Mouse (Mus musculus) kidney, embryonic 14.5 days (tissue): ENCODE data around the gene Nemp1. TPM values are rescaled to one million over a fixed set of nuclear protein-coding genes. Genes with fewer than 3 reads are reported as not detected.
A peak's percentile ranks its signal among the peaks of the same experiment; 100 is the strongest.

Experiments
- ATAC-seq: fragments of 200-750 bp; cut with Nextera tagmentation; 2 replicates; pipeline ENCODE4 v1.8.0; 2017; ENCODE audit warnings: moderate number of reproducible peaks, mild to moderate bottlenecking, moderate TSS enrichment, moderate library complexity; ENCODE audit not compliant: low FRiP score, low TSS enrichment
- H3K27ac ChIP-seq: fragments of 300-500 bp; sonication (generic); 2 replicates; pipeline ENCODE4 v1.5.1; 2014; ENCODE audit warnings: low read depth, mild to moderate bottlenecking, low read length, moderate library complexity, mixed read lengths
- H3K27me3 ChIP-seq: fragments of 300-500 bp; sonication (generic); 2 replicates; pipeline ENCODE4 v1.6.1; 2014; ENCODE audit warnings: mild to moderate bottlenecking, low read length; ENCODE audit not compliant: control insufficient read depth, insufficient read depth
- H3K36me3 ChIP-seq: fragments of 300-500 bp; sonication (generic); 2 replicates; pipeline ENCODE4 v1.6.1; 2014; ENCODE audit warnings: low read length, mixed read lengths; ENCODE audit not compliant: control insufficient read depth, insufficient read depth
- H3K4me1 ChIP-seq: fragments of 300-500 bp; sonication (generic); 2 replicates; pipeline ENCODE4 v1.6.1; 2014; ENCODE audit warnings: low read length, mixed read lengths; ENCODE audit not compliant: control insufficient read depth, insufficient read depth
- H3K4me2 ChIP-seq: fragments of 300-500 bp; sonication (generic); replicated peaks from 2 replicates; pipeline ENCODE4 v1.6.1; 2014; ENCODE audit warnings: low read depth, mild to moderate bottlenecking, low read length
- H3K4me3 ChIP-seq: fragments of 300-500 bp; sonication (generic); 2 replicates; pipeline ENCODE4 v1.5.1; 2014; ENCODE audit warnings: mild to moderate bottlenecking, low read length
- H3K9ac ChIP-seq: fragments of 300-500 bp; sonication (generic); 2 replicates; pipeline ENCODE4 v1.6.1; 2014; ENCODE audit warnings: low read depth, mild to moderate bottlenecking, low read length, moderate library complexity
- H3K9me3 ChIP-seq: fragments of 300-500 bp; sonication (generic); 2 replicates; pipeline ENCODE4 v1.6.1; 2016; ENCODE audit warnings: low read length; ENCODE audit not compliant: control insufficient read depth
- whole genome bisulfite sequencing: fragments of 180-500 bp; shearing (Covaris S2); extraction: QIAGEN DNeasy Blood & Tissue Kit; methylation state at CpG from one replicate; pipeline ENCODE4 v1.1.7; 2014; 5-methylcytosine and 5-hydroxymethylcytosine counted together
- polyA plus RNA-seq: library from polyadenylated mRNA; unstranded; fragments of >200 nt; fragmentation: Nextera tagmentation; extraction: Ambion mirVana; gene quantifications from 2 replicates; pipeline ENCODE4 v1.2.1, GENCODE M21; 2014

Gene Nemp1
- polyA plus RNA-seq, 1 experiment from 2014 or later = 12.4 TPM

GRCm38 (mm10) chr10:127668093-127669050 is 1.7 kb downstream of the Nemp1 start, which contains the start of gene Nab2:
TSS of gene Nab2 (minus strand) at chr10:127668568.
- peaks cover 17% of the 10 kb centered on the region for H3K36me3 ChIP-seq
- no peaks in the 10 kb centered on the region for H3K27me3 ChIP-seq
- no peaks in the 10 kb centered on the region for H3K9me3 ChIP-seq
- H3K9ac ChIP-seq = peak within 1 kb of the TSS; percentile 77
- H3K27ac ChIP-seq = peak within 1 kb of the TSS; percentile 99
- peak; percentile 8; the same call in 1 of the 2 replicates for ATAC-seq
- H3K4me2 ChIP-seq = peak within 1 kb of the TSS; percentile 65
- H3K4me3 ChIP-seq = peak within 1 kb of the TSS; percentile 60
- WGBS = 2% methylated on average over 39 of the region's 40 CpGs
- H3K4me1 ChIP-seq = peaks cover 41% of the 10 kb centered on the region

DNA sequence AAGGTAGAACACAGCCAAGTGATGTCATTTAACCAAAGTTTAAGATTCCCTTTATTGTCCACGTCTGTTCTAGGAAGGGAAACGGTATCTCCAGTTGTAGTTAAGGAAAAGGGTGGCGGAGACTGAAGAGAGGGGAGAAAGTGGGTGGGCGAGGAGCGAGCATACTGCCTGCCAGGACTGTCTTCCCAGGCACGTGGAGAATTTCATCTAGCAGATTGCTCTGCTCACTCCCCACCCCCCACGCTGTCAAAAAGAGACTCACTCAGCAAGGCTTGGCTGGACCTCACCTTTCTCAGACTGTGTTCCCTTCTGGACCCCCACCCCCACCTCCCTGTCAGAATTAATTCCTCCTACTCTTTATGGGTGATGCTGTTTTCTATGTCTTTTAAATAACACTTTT is 2.5 kb downstream of the Nemp1 start:
- no peak for ATAC-seq
- Histone ChIP-seq H3K4me2 (peak overlapping the region; percentile 65), H3K9ac (no peak overlapping the region), H3K27ac (peak overlapping the region; percentile 99), H3K4me1 (peaks cover 34% of the 10 kb centered on the region), H3K27me3 (no peaks in the 10 kb centered on the region), H3K4me3 (peak overlapping the region; percentile 60; the same call in 1 of the 2 replicates), H3K9me3 (no peaks in the 10 kb centered on the region), H3K36me3 (peaks cover 9% of the 10 kb centered on the region)
- WGBS = 12% methylated on average over 7 of the region's 7 CpGs

DNA sequence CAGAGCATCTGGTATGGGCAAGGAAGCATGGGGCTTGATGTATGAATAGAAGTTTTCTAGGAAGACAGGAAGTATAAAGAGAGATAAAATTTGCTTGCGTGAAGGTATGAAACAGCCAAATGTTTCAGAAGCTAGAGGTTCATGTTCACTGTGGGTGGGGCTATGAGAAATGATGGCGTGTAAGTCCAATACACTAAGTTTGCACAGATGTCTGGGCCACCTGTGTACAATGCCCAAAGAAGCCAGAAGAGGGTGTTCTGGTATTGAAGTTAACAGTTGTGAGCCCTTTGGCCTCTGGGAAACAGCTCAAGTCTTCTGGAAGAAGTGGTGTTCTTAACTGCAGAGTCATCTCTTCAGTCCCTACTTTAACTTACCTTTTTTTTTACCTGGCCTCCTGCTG is 3.5 kb downstream of the Nemp1 start:
- no peak overlapping the region for H3K9ac ChIP-seq
- WGBS = 88% methylated on average over 2 of the region's 2 CpGs
- peaks cover 24% of the 10 kb centered on the region for H3K4me1 ChIP-seq
- H3K27ac ChIP-seq = no peak overlapping the region
- no peak overlapping the region for H3K4me2 ChIP-seq
- H3K4me3 ChIP-seq = no peak overlapping the region
- H3K36me3 ChIP-seq = no peaks in the 10 kb centered on the region
- ATAC-seq = no peak
- no peaks in the 10 kb centered on the region for H3K27me3 ChIP-seq
- H3K9me3 ChIP-seq = no peaks in the 10 kb centered on the region

DNA sequence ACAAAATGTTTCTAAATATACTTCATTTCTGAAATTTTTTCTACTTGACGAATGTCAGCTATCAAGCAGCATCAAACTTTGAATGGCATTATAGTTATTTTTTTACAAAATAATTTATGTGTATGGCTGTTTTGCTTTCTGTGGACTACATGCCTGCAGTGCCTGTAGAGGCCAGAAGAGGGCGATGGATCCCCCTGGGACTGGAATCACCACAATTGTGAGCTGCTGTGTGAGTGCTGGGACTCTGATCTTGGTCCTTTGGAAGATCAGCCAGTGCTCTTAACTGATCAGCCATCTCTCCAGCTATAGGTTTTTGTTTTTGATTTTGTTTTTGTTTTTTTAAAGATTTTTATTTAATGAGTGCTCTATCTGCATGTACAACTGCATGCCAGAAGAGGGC is 4.6 kb downstream of the Nemp1 start:
- Histone ChIP-seq H3K36me3 (no peaks in the 10 kb centered on the region), H3K4me3 (no peak overlapping the region), H3K27ac (no peak overlapping the region), H3K9me3 (no peaks in the 10 kb centered on the region), H3K27me3 (no peaks in the 10 kb centered on the region), H3K4me2 (no peak overlapping the region), H3K9ac (no peak overlapping the region), H3K4me1 (peaks cover 20% of the 10 kb centered on the region)
- ATAC-seq = no peak
- WGBS = 44% methylated on average over 2 of the region's 2 CpGs

DNA sequence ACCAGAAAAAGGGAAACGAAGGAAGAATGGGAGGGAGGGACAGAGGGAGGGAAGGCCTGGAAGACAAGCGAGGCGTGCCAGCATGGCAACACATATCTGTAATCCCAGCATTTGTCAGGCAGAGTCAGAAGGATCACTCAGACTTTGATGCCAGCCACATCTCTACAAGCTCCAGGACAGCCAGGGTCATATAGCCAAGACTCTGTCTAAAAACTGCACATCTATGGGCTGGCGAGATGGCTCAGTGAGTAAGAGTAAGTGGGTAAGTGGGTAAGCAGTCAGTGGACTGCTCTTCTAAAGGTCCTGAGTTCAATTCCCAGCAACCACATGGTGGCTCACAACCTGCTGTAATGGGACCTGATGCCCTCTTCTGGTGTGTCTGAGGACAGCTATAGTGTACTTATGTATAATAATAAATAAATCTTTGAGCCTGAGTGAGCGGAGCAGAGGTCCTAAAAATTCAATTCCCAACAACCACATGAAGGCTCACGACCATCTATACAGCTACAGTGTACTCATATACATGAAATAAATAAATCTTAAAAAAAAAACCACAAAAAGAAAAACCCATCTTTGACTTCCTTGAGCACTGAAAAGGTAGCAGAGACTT is 7.5 kb downstream of the Nemp1 start:
- Histone ChIP-seq H3K9me3 (no peaks in the 10 kb centered on the region), H3K27me3 (no peaks in the 10 kb centered on the region), H3K4me1 (peaks cover 4% of the 10 kb centered on the region), H3K4me3 (no peak overlapping the region), H3K9ac (no peak overlapping the region), H3K27ac (no peak overlapping the region), H3K36me3 (no peaks in the 10 kb centered on the region), H3K4me2 (no peak overlapping the region)
- ATAC-seq = no peak
- WGBS = 92% methylated on average over 6 of the region's 6 CpGs

GRCm38 (mm10) chr10:127674794-127675522 is 8.3 kb downstream of the Nemp1 start:
- Histone ChIP-seq H3K9ac (no peak overlapping the region), H3K27me3 (no peaks in the 10 kb centered on the region), H3K4me2 (no peak overlapping the region), H3K9me3 (no peaks in the 10 kb centered on the region), H3K4me3 (no peak overlapping the region), H3K36me3 (no peaks in the 10 kb centered on the region), H3K27ac (no peak overlapping the region), H3K4me1 (0 out of 2 replicates have a peak, but pooled peaks cover 1% of the 10 kb centered on the region)
- 88% methylated on average over 8 of the region's 8 CpGs for WGBS
- ATAC-seq = no peak

DNA sequence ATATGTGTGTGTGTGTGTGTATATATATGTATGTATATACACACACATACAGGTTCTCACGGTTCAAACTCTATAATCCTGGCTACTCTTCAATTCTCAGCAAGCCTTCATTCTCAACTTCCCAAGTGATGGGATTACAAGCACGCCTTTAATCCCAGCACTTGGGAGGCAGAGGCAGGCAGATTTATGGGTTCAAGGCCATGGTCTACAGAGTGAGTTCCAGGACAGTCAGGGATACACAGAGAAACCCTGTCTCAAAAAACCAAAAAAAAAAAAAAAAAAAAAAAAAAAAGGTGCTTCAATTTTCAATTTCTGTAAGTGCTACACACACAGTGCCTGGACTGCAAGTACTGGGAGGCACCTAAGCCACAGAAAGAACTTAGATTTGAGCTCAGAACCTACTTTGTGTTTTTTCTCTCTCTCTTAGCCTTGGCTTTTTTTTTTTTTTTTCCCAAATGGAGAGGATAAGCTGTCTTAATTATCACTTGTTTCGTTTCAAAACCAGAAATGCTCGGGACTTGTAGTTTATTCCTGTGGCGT is 9.2 kb downstream of the Nemp1 start:
- 49% methylated on average over 5 of the region's 5 CpGs for WGBS
- Histone ChIP-seq H3K9ac (peak overlapping the region; percentile 52), H3K27ac (no peak overlapping the region), H3K4me2 (peak overlapping the region; percentile 53), H3K36me3 (no peaks in the 10 kb centered on the region), H3K4me3 (peak overlapping the region; percentile 42), H3K4me1 (no peaks in the 10 kb centered on the region), H3K27me3 (no peaks in the 10 kb centered on the region), H3K9me3 (no peaks in the 10 kb centered on the region)
- ATAC-seq = no peak

DNA sequence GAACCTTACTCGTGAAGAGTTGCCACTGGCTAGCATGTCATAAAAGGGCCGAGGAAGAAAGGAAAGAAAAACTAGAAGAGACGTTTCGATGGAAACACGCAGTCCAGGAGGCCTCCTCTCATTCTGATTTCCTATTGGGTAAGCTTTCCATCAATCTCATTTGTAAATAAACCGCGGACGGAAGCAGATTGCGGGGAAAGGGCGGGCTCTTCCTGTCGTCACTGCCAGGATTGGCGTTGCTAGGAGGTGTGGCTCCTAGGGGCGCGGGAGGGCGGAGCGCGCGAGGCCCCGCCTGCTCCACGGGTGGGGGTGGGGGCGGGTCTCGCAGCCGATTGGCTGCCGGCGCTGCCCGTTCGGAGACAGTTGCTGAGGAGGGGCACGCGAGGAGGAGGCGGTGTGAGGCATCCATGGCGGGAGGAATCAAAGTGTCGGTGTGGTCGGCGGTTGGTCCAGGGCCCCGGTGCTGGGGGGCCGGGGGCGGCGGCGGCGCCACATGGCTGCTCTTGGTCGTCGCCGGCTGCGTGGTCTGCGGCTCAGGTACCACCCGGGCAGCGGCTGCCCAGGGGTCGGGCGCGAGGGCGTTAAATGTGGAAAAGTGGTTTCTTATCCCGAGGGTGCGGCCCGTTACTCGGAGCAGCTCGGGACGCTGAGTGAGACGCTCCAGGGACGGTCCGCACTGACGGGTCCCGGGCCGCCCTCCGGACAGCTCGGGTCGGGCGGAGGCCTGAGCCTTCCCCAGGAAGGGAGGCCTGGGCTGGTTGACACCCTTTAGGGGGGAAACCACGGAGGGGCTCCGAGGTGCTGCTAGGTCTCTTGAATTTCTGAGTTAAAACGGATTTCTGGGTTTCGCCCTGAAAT is 10.2 kb downstream of the Nemp1 start:
- Histone ChIP-seq H3K36me3 (no peaks in the 10 kb centered on the region), H3K9ac (peak overlapping the region; percentile 73), H3K27ac (peak overlapping the region; percentile 52; the same call in 1 of the 2 replicates), H3K4me3 (peak overlapping the region; percentile 61), H3K4me1 (no peaks in the 10 kb centered on the region), H3K9me3 (no peaks in the 10 kb centered on the region), H3K4me2 (peak overlapping the region; percentile 98), H3K27me3 (no peaks in the 10 kb centered on the region)
- peak; percentile 95 for ATAC-seq
- WGBS = under 1% methylated on average over 63 of the region's 71 CpGs
